Mouse (Mus musculus) regulatory T cell (primary cell): Measurements from ENCODE around the gene Prkca.

Source experiments
- in situ Hi-C: fragments of 300-600 bp; cut with MboI, MseI; formaldehyde crosslinking; loops from one replicate; pipeline ENCODE4 v1.15.1; 2025; ENCODE audit warnings: high pct_unique_total_duplicates

Gene Prkca

GRCm38 (mm10) chr11:108212030-108212429 is 131.7 kb downstream of the Prkca start:
- in situ Hi-C loops = no loop called here

GRCm38 (mm10) chr11:108210749-108211148 is 133.0 kb downstream of the Prkca start:
- in situ Hi-C loops = no loop called here

GRCm38 (mm10) chr11:108206602-108207001 is 137.1 kb downstream of the Prkca start:
- in situ Hi-C loops = no loop called here

- in situ Hi-C loops = loop anchor here (5.0 kb wide), 1 partner anchor 67 kb away; no protein-coding TSS in a partner anchor
These were observed 138.9 kb downstream of the Prkca start for GRCm38 (mm10) chr11:108204895-108205248.

DNA sequence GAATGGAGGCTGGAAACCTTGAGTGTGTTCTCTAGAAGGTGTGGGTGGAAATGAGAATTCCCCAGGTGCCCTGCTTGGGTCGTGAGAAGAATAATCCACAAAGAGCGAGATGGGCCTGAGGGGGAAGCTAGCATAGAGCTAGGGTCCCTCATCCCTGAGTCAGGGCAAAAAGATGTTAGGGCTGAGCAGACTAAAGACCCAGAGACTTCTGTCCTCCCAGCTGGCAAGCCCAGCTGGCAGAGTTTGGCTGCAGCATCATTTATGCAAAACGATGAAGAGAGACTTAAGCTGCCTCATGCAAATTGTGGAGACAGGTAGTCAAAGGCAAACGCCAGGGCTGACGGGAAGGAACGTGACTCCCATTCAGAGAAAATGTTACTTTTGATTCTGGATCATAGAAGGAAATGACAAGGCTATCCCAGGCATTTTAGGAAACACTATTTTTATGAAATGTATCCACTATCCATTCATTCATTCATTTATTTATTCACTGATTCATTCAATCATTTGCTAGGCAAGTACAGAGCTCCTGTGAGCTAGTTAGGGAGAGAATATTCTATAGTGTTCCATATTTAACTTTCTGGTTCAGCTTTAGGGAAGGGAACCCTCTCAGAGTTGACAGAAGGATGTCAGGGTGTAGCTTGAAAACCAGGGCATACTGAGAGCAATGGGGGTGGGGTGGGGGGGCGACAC is 139.4 kb downstream of the Prkca start:
- in situ Hi-C loops = loop anchor here (5.0 kb wide), 1 partner anchor 68 kb away; no protein-coding TSS in a partner anchor

GRCm38 (mm10) chr11:108202835-108203234 is 140.9 kb downstream of the Prkca start:
- in situ Hi-C loops = loop anchor here (5.0 kb wide), 1 partner anchor 69 kb away; no protein-coding TSS in a partner anchor

DNA sequence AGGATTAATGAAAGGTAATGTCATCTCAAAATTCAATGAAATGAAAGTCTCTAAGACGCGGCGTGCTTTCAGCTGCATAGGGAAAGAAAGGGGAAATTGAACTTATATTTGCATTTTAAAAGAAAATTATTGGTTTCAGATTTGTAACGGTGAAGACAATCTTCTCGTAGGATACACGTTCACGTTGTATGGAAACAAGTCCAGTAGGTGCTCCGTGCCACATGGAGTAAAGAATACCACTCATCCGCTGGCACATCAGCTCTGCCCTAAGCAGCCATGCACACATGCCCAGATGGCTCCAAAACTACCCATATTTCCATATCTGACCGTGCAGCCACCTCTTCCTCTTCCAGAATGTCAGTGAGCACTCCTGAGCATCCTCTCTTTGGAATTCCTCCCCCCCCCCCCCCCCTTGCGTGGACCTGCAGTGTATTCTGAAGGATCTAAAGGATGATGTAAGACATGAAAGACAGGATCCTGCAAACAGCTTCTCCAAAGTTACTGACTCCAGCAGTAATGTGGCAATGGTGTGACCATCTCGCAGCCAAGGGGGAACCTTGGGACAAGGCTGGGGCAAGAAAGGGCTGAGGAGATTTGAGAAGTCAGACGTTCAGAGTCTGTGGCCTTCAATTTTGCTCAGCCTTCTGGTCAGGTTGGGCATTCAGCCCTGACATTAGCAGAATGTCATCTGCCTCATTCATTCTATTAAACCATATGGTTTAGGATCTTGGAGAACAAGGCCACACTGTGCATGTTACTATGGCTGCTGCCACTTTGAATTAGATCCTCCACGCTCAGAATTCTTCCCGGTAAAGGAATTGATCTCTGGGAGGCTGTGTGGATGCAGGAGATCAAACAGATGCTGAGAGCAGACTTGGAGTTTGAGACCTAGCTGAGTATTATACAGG is 142.8 kb downstream of the Prkca start:
- in situ Hi-C loops = loop anchor here (5.0 kb wide), 1 partner anchor 71 kb away; no protein-coding TSS in a partner anchor

GRCm38 (mm10) chr11:108199429-108199985 is 144.2 kb downstream of the Prkca start:
- in situ Hi-C loops = no loop called here

DNA sequence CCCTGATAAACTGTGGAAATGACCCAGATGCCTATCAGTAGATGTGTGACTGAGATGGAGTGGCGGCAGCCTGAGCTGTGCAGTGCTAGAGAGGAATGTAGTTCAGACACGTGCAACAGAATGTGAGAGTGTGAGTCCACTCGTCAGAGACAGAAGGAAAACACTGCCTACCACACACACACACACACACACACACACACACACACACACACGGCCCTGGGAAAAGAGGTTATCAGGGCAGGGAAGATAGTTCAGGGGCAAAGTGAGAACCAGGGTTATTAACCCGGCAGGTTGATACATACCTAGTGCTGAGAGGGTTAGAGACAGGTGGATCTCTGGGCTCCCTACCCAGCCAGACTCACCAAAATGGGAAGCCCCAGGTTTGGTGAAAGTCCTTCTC is 145.1 kb downstream of the Prkca start:
- in situ Hi-C loops = no loop called here

GRCm38 (mm10) chr11:108197427-108198218 is 146.1 kb downstream of the Prkca start:
- in situ Hi-C loops = no loop called here

GRCm38 (mm10) chr11:108196796-108197195 is 146.9 kb downstream of the Prkca start:
- in situ Hi-C loops = no loop called here

DNA sequence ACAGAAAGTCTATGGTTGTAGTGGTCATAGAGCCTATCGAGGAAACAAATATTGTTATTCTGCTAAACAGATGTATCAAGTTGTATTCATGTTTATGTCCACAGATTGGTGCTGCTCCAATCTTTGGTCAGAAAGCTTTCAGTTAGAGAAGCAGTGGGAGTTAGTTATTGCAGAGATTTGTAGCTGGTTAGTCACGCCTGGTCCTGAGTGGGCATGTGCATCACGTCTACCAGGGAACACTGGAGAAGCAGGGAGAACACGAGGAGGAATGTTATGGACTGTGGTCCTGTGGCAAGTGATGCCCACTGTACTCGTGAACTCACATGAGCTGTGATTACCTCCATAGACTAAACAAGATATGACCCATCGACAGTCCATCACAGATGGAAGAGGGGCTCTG is 153.4 kb downstream of the Prkca start:
- in situ Hi-C loops = no loop called here

DNA sequence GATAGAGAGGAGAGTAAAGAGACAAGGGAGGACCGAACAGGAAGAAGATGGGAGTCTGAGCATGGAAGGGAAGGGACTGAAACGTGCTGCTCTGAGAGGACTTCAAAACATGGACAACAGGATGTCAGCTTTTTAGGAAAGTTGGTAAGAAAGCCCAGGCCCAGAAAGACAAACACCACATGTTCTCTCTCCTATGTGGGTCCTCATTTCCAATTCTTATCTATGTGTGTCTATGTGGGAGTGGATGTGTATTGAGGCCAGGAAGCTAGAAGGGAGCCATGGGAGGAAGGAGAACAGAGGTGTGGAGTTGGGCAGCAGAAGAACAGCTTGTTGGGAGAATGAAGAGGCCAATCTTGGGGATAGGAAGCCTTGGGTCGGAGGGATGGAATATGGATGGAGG is 154.4 kb downstream of the Prkca start:
- in situ Hi-C loops = no loop called here

DNA sequence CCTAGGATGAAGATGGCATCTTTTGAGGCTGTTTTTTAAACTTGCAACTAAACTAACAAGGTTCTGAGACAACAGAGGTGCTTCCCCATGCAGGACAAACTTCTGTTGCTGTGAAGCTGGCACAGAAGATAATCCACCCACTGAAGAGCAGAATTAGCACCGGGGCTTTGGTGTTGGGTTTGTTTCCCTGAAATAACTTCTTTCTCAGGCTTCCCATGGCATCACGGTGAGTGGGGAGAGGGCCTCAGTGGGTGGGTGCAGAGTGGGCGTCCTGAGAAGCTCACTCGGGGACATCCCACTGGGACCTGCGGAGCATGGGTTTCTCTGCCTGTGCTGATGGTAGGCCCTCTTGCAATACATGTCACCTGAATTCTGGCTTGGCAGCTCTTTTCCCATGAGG is 161.3 kb downstream of the Prkca start:
- in situ Hi-C loops = no loop called here

GRCm38 (mm10) chr11:108181012-108181713 is 162.6 kb downstream of the Prkca start:
- in situ Hi-C loops = no loop called here

DNA sequence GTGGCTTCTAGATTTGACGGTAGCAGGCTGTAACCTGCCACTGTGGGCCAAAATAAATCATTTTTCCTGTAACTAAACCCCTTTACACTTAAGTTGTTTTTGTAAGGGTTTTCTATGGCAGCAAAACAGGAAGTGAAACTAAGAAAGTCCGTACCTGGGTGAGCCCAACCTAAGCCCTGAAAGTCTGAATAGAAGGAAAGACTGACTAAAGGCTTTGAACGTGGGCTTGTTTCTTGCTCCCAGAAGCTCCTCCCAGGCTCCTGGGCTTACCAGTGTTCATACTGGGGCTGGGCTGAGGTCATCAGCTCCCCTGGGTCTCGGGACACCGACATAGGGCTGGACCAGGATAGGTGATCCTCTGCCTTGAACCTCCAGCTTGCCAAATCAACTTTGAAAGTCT is 164.9 kb downstream of the Prkca start:
- in situ Hi-C loops = loop anchor here (10.0 kb wide), 1 partner anchor 1264 kb away; no protein-coding TSS in a partner anchor

- in situ Hi-C loops = loop anchor here (10.0 kb wide), 1 partner anchor 1263 kb away; no protein-coding TSS in a partner anchor
These were observed 165.5 kb downstream of the Prkca start for GRCm38 (mm10) chr11:108178258-108178657.

- in situ Hi-C loops = loop anchor here (10.0 kb wide), 1 partner anchor 1262 kb away; no protein-coding TSS in a partner anchor
These were observed 167.0 kb downstream of the Prkca start for GRCm38 (mm10) chr11:108176715-108177114.

- in situ Hi-C loops = loop anchor here (10.0 kb wide), 1 partner anchor 1257 kb away; no protein-coding TSS in a partner anchor
These were observed 171.8 kb downstream of the Prkca start for GRCm38 (mm10) chr11:108171917-108172316.

- in situ Hi-C loops = loop anchor here (10.0 kb wide), 1 partner anchor 1256 kb away; no protein-coding TSS in a partner anchor
These were observed 172.5 kb downstream of the Prkca start for GRCm38 (mm10) chr11:108171260-108171659.
